Mouse (Mus musculus) gonadal fat pad, adult 2 months (tissue): ENCODE results near the gene Fam126b. TPM values are rescaled to one million over a fixed set of nuclear protein-coding genes. Genes with fewer than 3 reads are reported as not detected.
A peak's percentile ranks its signal among the peaks of the same experiment; 100 is the strongest.
"Not testable (repeated sequence)": the region's sequence is repeated elsewhere in the genome, so short reads cannot be mapped to it uniquely, and the experiment has no call there.

Source experiments
- DNase-seq: peaks from one replicate; pipeline ENCODE4 v3.0.0-alpha.2; 2012; ENCODE audit warnings: low read depth
- polyA plus RNA-seq: library from polyadenylated mRNA; depleted of rRNA; stranded (reverse); fragments of >200 nt; gene quantifications from 2 replicates; pipeline ENCODE4 v1.2.3, GENCODE M21; 2012; rRNA removed

The Fam126b gene
- polyA plus RNA-seq, 1 experiment, result 6.3 TPM

- DNase-seq, result no peak
These were observed 15.7 kb downstream of the Fam126b start for GRCm38 (mm10) chr1:58570437-58570836.

GRCm38 (mm10) chr1:58568456-58569130, 17.5 kb downstream of the Fam126b start:
- DNase-seq, result no peak

DNA sequence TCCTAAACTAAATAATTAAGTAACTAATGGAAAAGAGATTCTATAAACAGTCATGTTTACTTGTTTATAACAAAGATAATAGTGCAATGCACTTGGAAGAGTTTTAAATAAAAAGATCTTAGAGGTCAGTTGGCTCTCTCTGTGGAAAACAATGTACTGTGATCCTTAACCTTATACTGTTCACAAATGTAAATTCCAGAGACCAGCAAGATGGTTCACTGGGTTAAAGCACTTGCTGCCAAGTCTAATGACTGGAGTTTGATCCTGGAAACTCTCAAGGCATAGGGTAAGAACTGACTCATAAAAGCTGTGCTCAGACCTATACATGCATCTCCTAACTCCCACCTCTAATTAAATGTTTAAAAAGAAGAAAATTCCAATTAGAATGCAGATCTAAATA, 19.5 kb downstream of the Fam126b start:
- no peak for DNase-seq

DNA sequence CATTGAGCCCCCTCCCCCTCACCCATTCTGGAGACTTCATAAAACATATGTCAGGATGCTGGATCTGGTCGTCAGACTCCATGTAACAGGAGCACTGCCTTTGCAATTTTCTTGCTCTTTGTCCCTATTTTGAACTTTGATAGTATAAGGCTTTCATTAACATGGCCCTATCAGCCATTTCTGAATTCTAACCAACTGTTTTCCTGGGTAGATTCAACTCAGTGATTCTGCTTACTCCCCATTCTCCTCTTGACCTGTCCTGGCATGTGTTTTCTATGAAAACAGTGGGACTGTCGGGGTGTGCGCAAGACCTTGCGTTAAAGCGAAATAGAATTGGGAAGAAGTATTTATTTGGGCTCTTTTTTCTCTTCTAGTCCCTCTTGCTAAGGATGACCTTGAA, 21.1 kb downstream of the Fam126b start:
- no peak for DNase-seq

DNA sequence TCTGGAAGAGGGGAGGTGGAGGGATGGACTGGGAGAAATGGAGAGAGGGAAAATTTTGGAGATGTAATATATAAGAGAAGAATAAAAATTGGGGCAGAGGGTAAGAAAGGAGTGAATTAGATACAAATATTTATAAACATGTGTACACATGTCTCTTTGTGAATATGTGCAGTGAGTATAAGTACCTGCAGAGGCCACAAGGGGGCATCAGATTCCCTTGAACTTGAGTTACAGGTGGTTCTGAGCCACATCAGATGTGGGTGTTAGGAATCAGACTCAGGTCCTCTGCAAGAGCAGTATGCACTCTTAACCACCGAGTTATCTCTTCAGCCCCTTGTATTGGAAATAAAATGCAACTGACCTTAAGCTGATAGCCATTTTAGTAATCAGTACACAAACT, 23.7 kb downstream of the Fam126b start:
- no peak for DNase-seq

- not testable (repeated sequence) for DNase-seq
These were observed 25.8 kb downstream of the Fam126b start for GRCm38 (mm10) chr1:58560370-58560769.

GRCm38 (mm10) chr1:58541386-58541785, 44.7 kb downstream of the Fam126b start:
- peak; percentile 94 for DNase-seq

GRCm38 (mm10) chr1:58507249-58507648, 78.9 kb downstream of the Fam126b start:
- DNase-seq, result no peak

- DNase-seq, result peak; percentile 57
These were observed 81.4 kb downstream of the Fam126b start, which contains the start of gene Orc2 for GRCm38 (mm10) chr1:58504577-58505254. Gene Orc2, minus strand, starts transcription at chr1:58505109.

GRCm38 (mm10) chr1:58503793-58504370, 82.2 kb downstream of the Fam126b start:
- no peak for DNase-seq

DNA sequence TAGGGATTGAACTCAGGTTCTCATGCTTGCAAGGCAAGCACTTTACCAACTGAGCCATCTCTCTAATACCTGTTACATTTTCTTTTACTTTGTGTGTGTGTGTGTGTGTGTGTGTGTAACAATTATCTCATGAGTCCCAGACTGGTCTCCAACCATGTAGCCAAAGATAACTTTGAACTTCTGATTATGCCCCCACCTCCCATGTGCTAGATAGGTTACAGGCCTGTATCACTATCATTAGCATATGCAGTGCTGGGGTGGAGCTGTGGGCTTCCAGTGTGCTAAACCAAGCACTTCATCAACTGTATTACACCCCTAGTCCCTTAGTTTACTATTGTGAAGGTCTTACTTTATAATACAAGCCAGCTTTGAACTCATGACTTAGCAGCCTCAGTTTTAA, 83.0 kb downstream of the Fam126b start:
- no peak for DNase-seq

DNA sequence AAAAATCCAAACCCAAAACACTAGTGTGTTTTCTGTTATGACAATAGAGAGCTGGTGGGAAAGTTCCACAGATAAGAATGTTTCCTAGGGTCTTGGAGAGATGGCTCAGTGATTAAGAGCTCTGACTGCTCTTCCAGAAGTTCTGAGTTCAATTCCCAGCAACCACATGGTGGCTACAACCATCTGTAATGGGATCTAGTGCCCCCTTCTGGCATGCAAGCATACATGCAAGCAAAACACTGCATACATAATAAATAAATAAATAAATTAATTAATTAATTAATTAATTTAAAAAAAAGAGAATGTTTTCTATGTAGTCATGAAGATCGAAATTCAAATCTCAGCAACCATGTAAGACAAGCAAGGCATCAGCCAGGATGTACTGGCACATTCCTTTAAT, 87.4 kb downstream of the Fam126b start:
- no peak for DNase-seq

DNA sequence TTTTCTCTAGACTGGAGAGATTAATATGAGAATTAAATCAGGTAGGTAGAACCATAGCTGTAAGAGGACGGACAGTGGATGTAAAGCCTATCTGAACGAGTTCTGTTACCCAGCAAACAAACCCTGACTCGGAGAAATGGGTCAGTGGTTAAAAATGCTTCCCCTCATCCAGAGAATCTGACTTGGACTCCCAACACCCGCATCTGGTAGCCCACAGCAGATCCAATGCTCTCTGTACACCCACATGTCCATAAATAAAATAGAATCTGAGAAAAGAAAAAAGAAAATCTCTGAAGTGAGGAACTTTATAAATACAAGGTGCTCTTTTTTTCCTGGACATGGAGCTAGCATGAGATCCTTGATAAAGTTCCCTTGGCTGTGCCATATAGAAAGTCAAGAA, 88.4 kb downstream of the Fam126b start:
- DNase-seq, result no peak

- no peak for DNase-seq
These were observed 90.5 kb downstream of the Fam126b start for GRCm38 (mm10) chr1:58495603-58496002.

GRCm38 (mm10) chr1:58482647-58483046, 103.5 kb downstream of the Fam126b start:
- DNase-seq, result no peak

DNA sequence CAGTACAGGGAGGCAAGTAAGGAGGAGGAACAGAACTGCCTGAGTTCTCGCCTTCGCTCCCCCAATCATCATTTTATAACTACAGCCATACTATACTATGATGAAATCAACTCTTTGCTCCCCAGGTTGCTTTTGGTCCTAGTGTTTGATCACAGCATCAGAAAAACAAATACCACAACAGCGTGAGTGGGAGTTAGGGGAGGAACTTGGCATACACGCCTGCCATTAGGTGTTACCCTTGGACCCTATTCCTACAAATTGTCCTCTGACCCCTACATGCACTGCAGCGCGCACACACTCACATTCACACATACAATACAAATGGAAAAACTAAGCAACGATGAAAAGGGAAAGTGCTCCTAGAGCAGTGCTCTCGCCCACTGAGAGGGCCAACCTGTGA, 110.5 kb downstream of the Fam126b start:
- no peak for DNase-seq

Other genes starting within 250 kb of the Fam126b start
- gene Bzw1, start 193.4 kb downstream of the Fam126b start, polyA plus RNA-seq, result 30.1 and 32.5 TPM in 2 replicates
- 73.2 and 91.3 TPM in 2 replicates for gene Clk1, start 162.3 kb downstream of the Fam126b start, polyA plus RNA-seq
- gene Nif3l1, start 141.2 kb downstream of the Fam126b start, polyA plus RNA-seq, result 16.3 and 20.2 TPM in 2 replicates
- 15.0 and 20.8 TPM in 2 replicates for gene Ppil3, start 140.8 kb downstream of the Fam126b start, polyA plus RNA-seq
- gene Orc2, start 81.2 kb downstream of the Fam126b start, polyA plus RNA-seq, result 10.5 and 16.7 TPM in 2 replicates
- gene Ndufb3, start 61 bp upstream of the Fam126b start, polyA plus RNA-seq, result 108 and 114 TPM in 2 replicates
- 2.0 and 4.4 TPM in 2 replicates for gene Als2cr12, start 109.7 kb upstream of the Fam126b start, polyA plus RNA-seq
- gene Cflar, start 125.2 kb upstream of the Fam126b start, polyA plus RNA-seq, result 54.0 and 64.0 TPM in 2 replicates
- 7.8 and 10.1 TPM in 2 replicates for gene Casp8, start 209.1 kb upstream of the Fam126b start, polyA plus RNA-seq